Mouse (Mus musculus) adipocyte (in vitro differentiated cells): ENCODE data around the gene Olfr350.

Experiments
- DNase-seq: peaks from one replicate; pipeline ENCODE4 v3.0.0-alpha.2; 2016; ENCODE audit warnings: low spot score

Olfr350 gene

GRCm38 (mm10) chr2:36846010-36846409 is at the start of gene Olfr350:
Olfr350 (plus strand) TSS chr2:36846310.
- DNase-seq: no peak

GRCm38 (mm10) chr2:36816932-36817331 is 29.2 kb upstream of the Olfr350 start, which contains the start of gene Olfr3:
Olfr3 (minus strand) TSS chr2:36817032.
- DNase-seq: no peak

- no peak for DNase-seq
Measured at GRCm38 (mm10) chr2:36862560-36862959, 16.4 kb downstream of the Olfr350 start, which contains the start of gene Olfr351. Olfr351 (minus strand) TSS chr2:36862660.

GRCm38 (mm10) chr2:36868160-36868559 is 22.1 kb downstream of the Olfr350 start, which contains the start of gene Olfr352:
Olfr352 (plus strand) TSS chr2:36868460.
- DNase-seq: no peak

- no peak for DNase-seq
Measured at GRCm38 (mm10) chr2:36892836-36893235, 46.7 kb downstream of the Olfr350 start, which contains the start of gene Olfr353. Olfr353 (minus strand) TSS chr2:36892936.

- no peak for DNase-seq
Measured at GRCm38 (mm10) chr2:36897114-36897513, 51.0 kb downstream of the Olfr350 start.
